Mouse (Mus musculus) liver, adult 2 months (tissue): ENCODE measurements around the gene Skap2. TPM values are rescaled to one million over a fixed set of nuclear protein-coding genes. Genes with fewer than 3 reads are reported as not detected.

ENCODE experiments used
- DNase-seq: peaks from one replicate; pipeline ENCODE4 v3.0.0-alpha.2; 2011; ENCODE audit warnings: low read depth, low spot score; ENCODE audit errors: extremely low read depth
- H3K27ac ChIP-seq: fragments of 200-500 bp; replicated peaks from 2 replicates; pipeline ENCODE4 v1.5.1; 2012; ENCODE audit warnings: low read depth, mild to moderate bottlenecking, control low read depth, inconsistent platforms, low read length; ENCODE audit not compliant: insufficient read depth
- H3K27me3 ChIP-seq: fragments of 200-500 bp; 2 replicates; pipeline ENCODE4 v1.6.1; 2012; ENCODE audit warnings: mild to moderate bottlenecking, moderate library complexity, low read length, inconsistent platforms; ENCODE audit not compliant: control insufficient read depth, insufficient read depth
- H3K36me3 ChIP-seq: fragments of 200-500 bp; 2 replicates; pipeline ENCODE4 v1.6.1; 2012; ENCODE audit warnings: low read length, inconsistent platforms; ENCODE audit not compliant: control insufficient read depth, insufficient read depth
- H3K4me1 ChIP-seq: fragments of 200-500 bp; 2 replicates; pipeline ENCODE4 v1.6.1; 2011; ENCODE audit warnings: low read length; ENCODE audit not compliant: control insufficient read depth, insufficient read depth
- H3K4me3 ChIP-seq: fragments of 200-500 bp; 2 replicates; pipeline ENCODE4 v1.5.1; 2011; ENCODE audit warnings: low read depth, mild to moderate bottlenecking, control low read depth, low read length, moderate library complexity; ENCODE audit not compliant: insufficient read depth
- H3K79me2 ChIP-seq: fragments of 200-500 bp; 2 replicates; pipeline ENCODE4 v1.6.1; 2012; ENCODE audit warnings: inconsistent platforms, mild to moderate bottlenecking, low read length, moderate library complexity; ENCODE audit not compliant: control insufficient read depth, insufficient read depth
- H3K9ac ChIP-seq: fragments of 200-500 bp; 2 replicates; pipeline ENCODE4 v1.6.1; 2012; ENCODE audit warnings: low read depth, mild to moderate bottlenecking, control low read depth, inconsistent platforms, low read length
- CTCF ChIP-seq: fragments of 200-500 bp; IDR thresholded peaks from 2 replicates; pipeline ENCODE4 v1.5.1; 2011; ENCODE audit warnings: low read depth, low read length, control low read depth
- POLR2A ChIP-seq: fragments of 200-500 bp; IDR thresholded peaks from 2 replicates; pipeline ENCODE4 v1.6.1; 2011; ENCODE audit warnings: low read length, control low read depth; ENCODE audit not compliant: insufficient read depth; ENCODE audit errors: extremely low read depth
- WGBS: fragments of 180-500 bp; shearing (Covaris S2); methylation state at CpG from one replicate; pipeline ENCODE4 v1.1.7; 2018; 5-methylcytosine and 5-hydroxymethylcytosine counted together
- polyA plus RNA-seq: library from polyadenylated mRNA; depleted of rRNA; stranded (reverse); fragments of >200 nt; gene quantifications from 2 replicates; pipeline ENCODE4 v1.2.3, GENCODE M21; 2012
- total RNA-seq: library from RNA; depleted of rRNA; stranded (reverse); fragments of >200 nt; gene quantifications from 2 replicates; pipeline ENCODE4 v1.2.3, GENCODE M21; 2014

The Skap2 gene
- total and polyA plus RNA-seq, 2 experiments = 4.0 to 15.6 TPM

DNA sequence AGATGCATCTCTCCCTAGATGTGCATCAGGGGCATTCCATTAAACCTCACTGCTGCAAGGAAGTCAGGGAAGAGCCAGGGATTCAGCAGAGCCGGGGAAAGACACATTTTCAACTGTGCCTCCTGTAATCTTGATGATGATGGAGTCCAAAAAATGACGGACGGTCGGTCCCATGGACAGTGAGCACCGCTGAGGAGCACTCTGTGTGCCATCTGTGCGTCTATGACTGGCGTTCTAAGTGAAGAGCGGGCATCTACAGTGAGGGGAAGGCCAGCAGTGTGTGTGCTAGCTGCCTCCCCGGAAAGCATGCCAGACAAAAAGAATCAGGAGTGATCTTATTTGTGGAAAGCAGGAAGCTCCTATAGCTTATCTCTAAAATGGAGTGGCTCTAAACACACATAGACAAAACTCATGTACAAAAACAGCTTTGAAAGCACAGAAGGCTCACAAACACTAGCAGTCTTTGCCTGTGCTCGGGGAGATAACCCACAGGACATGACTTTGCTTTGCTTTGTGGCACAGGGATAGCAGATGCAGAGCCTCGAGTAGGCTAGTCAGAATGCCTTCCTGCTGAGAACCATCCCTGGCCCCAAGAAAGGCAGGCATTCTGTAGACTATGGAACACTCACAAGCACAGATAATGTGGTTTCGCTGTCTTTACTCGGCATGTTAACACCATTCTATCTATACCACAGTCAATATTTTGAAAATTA lies 135.4 kb downstream of the Skap2 start:
- Histone ChIP-seq H3K4me1 (peaks cover 4% of the 10 kb centered on the region; the same call in 1 of the 2 replicates), H3K9ac (no peak overlapping the region), H3K27me3 (no peaks in the 10 kb centered on the region), H3K36me3 (peaks cover 6% of the 10 kb centered on the region; the same call in 1 of the 2 replicates), H3K79me2 (no peaks in the 10 kb centered on the region), H3K4me3 (no peak overlapping the region), H3K27ac (no peak overlapping the region)
- DNase-seq = no peak
- 73% methylated on average over 13 of the region's 13 CpGs for WGBS
- TF ChIP-seq CTCF = no peak
- TF ChIP-seq POLR2A = no peak

DNA sequence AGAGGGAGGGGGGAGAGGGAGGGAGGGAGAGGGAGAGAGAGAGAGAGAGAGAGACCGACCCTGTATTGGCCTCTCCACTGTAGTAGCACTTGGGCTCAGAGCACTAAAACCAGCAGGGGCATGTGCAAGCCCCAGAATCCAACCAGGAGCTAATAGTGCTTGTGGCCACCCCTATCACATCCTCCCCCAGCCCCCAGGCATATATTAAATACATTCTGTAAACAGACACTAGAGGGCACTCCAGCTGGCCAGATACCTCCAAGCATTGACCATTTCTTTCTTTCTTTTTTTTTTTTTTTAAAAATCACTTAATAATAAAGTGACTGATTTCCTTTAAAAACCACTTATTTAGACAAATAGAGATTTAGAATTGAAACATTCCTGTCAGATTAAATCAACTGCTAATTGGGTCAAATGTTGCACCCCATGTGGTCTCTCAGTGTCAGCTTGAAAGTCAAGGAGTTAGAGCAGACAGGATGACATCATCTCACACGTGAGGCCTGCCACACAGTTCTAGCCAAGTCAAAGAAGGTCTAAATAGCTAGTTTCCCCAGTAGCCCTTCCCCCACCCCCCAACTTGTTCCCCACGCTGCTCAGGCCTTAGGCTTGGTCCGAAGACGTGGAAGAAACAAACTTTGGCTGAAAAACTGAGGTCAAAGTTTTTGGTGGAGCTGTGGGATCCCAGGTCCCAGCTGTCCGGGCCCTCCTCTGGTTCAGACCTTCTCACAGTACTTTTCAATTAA lies 136.3 kb downstream of the Skap2 start:
- Histone ChIP-seq H3K9ac (no peak overlapping the region), H3K27ac (no peak overlapping the region)
- TF ChIP-seq POLR2A (no peak), CTCF (0 out of 2 replicates have a peak, but pooled peaks have one; percentile 16)

DNA sequence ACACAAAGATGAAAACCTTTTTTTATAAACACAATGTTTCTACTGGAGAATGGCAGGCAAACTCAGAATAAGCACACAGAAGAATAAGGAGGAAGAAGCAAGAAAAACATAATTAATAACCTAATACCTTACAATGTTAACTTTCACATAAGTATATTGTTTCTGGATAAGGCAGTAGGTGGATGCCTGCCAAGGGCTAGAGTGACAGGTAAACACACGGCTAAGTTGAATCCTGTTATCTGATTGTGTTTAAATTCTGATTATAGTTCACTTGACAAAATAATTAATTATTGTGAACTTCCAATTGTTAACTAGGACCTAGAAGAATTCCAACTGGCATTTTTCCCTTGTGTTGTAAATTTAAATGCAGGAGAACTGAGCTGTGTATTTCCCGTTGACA lies 138.3 kb downstream of the Skap2 start:
- TF ChIP-seq CTCF (no peak), POLR2A (no peak)
- no peak for DNase-seq
- Histone ChIP-seq H3K4me3 (no peak overlapping the region), H3K9ac (no peak overlapping the region), H3K36me3 (peaks cover 6% of the 10 kb centered on the region; the same call in 1 of the 2 replicates), H3K79me2 (no peaks in the 10 kb centered on the region), H3K4me1 (no peaks in the 10 kb centered on the region; the same call in 1 of the 2 replicates), H3K27me3 (no peaks in the 10 kb centered on the region), H3K27ac (no peak overlapping the region)
- 54% methylated on average over 2 of the region's 2 CpGs for WGBS

More for the DNA sequence above, 136.3 kb downstream of the Skap2 start:
- H3K79me2 ChIP-seq = no peaks in the 10 kb centered on the region
- H3K27me3 ChIP-seq = no peaks in the 10 kb centered on the region
- WGBS = 64% methylated on average over 6 of the region's 6 CpGs
- no peak overlapping the region for H3K4me3 ChIP-seq
- DNase-seq = no peak
- peaks cover 6% of the 10 kb centered on the region; the same call in 1 of the 2 replicates for H3K36me3 ChIP-seq
- peaks cover 4% of the 10 kb centered on the region; the same call in 1 of the 2 replicates for H3K4me1 ChIP-seq

DNA sequence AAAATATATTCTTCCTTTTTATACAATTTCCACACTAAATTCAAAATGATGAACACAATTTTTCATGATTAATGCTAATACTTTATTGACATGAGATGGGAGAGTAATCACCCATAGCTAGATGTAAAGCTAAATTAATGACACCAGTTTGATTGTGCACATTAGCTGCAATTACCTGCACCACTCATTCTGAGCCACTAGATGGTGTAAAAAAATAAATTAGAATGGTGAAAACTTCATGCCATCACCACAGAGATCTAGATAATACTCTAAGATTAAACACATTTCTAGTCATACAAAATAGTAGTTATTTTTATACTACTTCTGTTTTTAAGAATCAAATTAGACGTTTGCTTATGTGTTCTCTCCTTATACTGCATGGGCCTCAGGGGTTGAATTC lies 141.2 kb downstream of the Skap2 start:
- Histone ChIP-seq H3K4me1 (no peaks in the 10 kb centered on the region), H3K4me3 (no peak overlapping the region), H3K27ac (no peak overlapping the region), H3K36me3 (peaks cover 8% of the 10 kb centered on the region; the same call in 1 of the 2 replicates), H3K27me3 (no peaks in the 10 kb centered on the region), H3K9ac (no peak overlapping the region), H3K79me2 (no peaks in the 10 kb centered on the region)
- TF ChIP-seq POLR2A = no peak
- TF ChIP-seq CTCF = peak; percentile 46
- DNase-seq = no peak
- 24% methylated on average over 1 of the region's 1 CpGs for WGBS

DNA sequence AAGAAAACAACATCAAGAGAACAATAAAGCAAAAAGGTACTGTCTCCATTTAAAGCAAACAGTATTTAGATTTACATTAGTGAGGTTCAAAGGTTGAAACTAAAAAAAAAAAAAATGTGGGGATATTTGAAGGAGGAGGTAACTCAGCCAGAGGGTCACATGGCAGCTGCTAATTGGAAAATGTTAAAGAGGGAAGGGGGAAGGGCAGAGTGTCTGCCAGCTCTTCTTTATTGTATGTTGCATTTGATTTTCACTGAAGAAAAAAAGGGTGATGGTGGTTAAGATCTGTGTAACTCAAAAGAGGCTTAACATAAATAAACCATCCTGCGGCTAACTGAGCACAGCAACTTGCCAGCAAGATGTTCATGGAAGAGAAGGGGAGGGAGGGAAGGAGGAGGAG lies 142.1 kb downstream of the Skap2 start:
- H3K4me1 ChIP-seq = no peaks in the 10 kb centered on the region
- H3K4me3 ChIP-seq = no peak overlapping the region
- no peaks in the 10 kb centered on the region for H3K79me2 ChIP-seq
- no peak overlapping the region for H3K9ac ChIP-seq
- no peak for DNase-seq
- no peaks in the 10 kb centered on the region for H3K27me3 ChIP-seq
- 97% methylated on average over 1 of the region's 1 CpGs for WGBS
- H3K27ac ChIP-seq = no peak overlapping the region
- peaks cover 9% of the 10 kb centered on the region; the same call in 1 of the 2 replicates for H3K36me3 ChIP-seq
- TF ChIP-seq POLR2A = no peak
- no peak for TF ChIP-seq CTCF
